Mouse (Mus musculus) heart, embryonic 11.5 days (tissue): Measurements from ENCODE around the gene Odf2. TPM values are rescaled to one million over a fixed set of nuclear protein-coding genes. Genes with fewer than 3 reads are reported as not detected.
"Not testable (repeated sequence)": the region's sequence is repeated elsewhere in the genome, so short reads cannot be mapped to it uniquely, and the experiment has no call there.

Source experiments
- ATAC-seq: fragments of 200-750 bp; cut with Nextera tagmentation; replicated peaks from 2 replicates; pipeline ENCODE4 v1.8.0; 2017; ENCODE audit warnings: moderate library complexity; ENCODE audit not compliant: insufficient number of reproducible peaks, low FRiP score, low TSS enrichment
- H3K27ac ChIP-seq: fragments of 300-500 bp; sonication (generic); 2 replicates; pipeline ENCODE4 v1.5.1; 2014; ENCODE audit warnings: mild to moderate bottlenecking, low read depth, low read length
- H3K27me3 ChIP-seq: fragments of 300-500 bp; sonication (generic); 2 replicates; pipeline ENCODE4 v1.6.1; 2014; ENCODE audit warnings: mild to moderate bottlenecking, low read length, mixed read lengths; ENCODE audit not compliant: control insufficient read depth, insufficient read depth
- H3K36me3 ChIP-seq: fragments of 300-500 bp; sonication (generic); 2 replicates; pipeline ENCODE4 v1.6.1; 2014; ENCODE audit warnings: mild to moderate bottlenecking, low read length, moderate library complexity, mixed read lengths; ENCODE audit not compliant: control insufficient read depth, insufficient read depth
- H3K4me1 ChIP-seq: fragments of 300-500 bp; sonication (generic); 2 replicates; pipeline ENCODE4 v1.6.1; 2014; ENCODE audit warnings: low read length; ENCODE audit not compliant: control insufficient read depth, insufficient read depth
- H3K4me2 ChIP-seq: fragments of 300-500 bp; sonication (generic); 2 replicates; pipeline ENCODE4 v1.6.1; 2014; ENCODE audit warnings: mild to moderate bottlenecking, moderate library complexity
- H3K4me3 ChIP-seq: fragments of 300-500 bp; sonication (generic); 2 replicates; pipeline ENCODE4 v1.5.1; 2014; ENCODE audit warnings: low read depth, low read length
- H3K9ac ChIP-seq: fragments of 300-500 bp; sonication (generic); 2 replicates; pipeline ENCODE4 v1.6.1; 2014; ENCODE audit warnings: mild to moderate bottlenecking, low read depth, low read length, moderate library complexity
- H3K9me3 ChIP-seq: fragments of 300-500 bp; sonication (generic); replicated peaks from 2 replicates; pipeline ENCODE4 v1.6.1; 2016; ENCODE audit warnings: low read length; ENCODE audit not compliant: control insufficient read depth
- WGBS: fragments of 180-500 bp; shearing (Covaris S2); extraction: QIAGEN DNeasy Blood & Tissue Kit; methylation state at CpG from one replicate; pipeline ENCODE4 v1.1.7; 2014; ENCODE audit not compliant: insufficient replicate concordance; 5-methylcytosine and 5-hydroxymethylcytosine counted together
- polyA plus RNA-seq: library from polyadenylated mRNA; unstranded; fragments of >200 nt; fragmentation: Nextera tagmentation; extraction: Ambion mirVana; gene quantifications from 2 replicates; pipeline ENCODE4 v1.2.1, GENCODE M21; 2014

Odf2 gene
- polyA plus RNA-seq, 1 experiment from 2014 or later: 62.0 TPM

DNA sequence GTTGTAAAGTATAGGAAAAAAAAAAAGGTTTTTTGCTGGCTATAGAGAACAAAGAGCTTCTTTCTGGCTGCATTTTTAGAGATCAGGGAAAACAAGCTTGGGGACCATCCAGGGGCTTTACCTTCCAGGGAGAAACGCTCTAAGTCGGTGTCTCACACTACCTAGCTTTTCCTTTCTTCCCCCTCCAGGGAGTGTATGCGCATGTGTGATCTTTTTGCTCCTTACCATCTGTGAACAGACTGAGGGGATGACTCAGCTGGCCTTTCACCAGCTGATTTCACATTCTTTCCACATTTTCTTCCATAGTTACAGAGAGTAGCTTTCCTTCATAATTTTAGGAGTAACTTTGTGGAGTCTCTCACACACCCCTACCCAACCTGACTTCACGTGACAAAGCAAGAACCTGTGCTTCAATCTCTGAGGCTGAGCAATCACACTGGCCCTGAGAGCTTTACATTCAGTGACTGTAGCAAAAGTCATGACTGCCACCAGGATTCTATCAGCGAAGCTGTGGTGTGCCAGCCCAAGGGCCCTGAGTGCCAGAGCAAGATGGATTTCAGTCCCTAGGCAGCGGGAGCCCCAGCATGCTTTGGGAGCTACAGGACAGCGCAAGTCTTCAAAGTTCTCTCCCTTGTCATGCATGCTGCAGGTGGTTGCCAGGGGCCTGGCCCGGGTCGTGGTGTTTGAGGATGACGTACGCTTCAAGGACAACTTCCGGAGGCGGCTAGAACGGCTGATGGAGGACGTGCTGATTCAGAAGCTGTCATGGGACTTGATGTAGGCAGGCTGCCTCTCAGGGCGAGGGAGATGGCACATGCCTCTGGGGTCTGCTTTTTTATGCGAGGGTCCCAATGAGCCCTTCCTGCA is 8.8 kb upstream of the Odf2 start:
- WGBS: 59% methylated on average over 17 of the region's 17 CpGs
- H3K9ac ChIP-seq: no peak overlapping the region
- 0 out of 2 replicates have a peak, but pooled peaks cover 2% of the 10 kb centered on the region for H3K4me1 ChIP-seq
- no peak overlapping the region for H3K27ac ChIP-seq
- H3K4me2 ChIP-seq: no peak overlapping the region
- H3K9me3 ChIP-seq: no peaks in the 10 kb centered on the region
- no peak for ATAC-seq
- no peaks in the 10 kb centered on the region; the same call in 1 of the 2 replicates for H3K36me3 ChIP-seq
- H3K4me3 ChIP-seq: no peak overlapping the region
- no peaks in the 10 kb centered on the region for H3K27me3 ChIP-seq

DNA sequence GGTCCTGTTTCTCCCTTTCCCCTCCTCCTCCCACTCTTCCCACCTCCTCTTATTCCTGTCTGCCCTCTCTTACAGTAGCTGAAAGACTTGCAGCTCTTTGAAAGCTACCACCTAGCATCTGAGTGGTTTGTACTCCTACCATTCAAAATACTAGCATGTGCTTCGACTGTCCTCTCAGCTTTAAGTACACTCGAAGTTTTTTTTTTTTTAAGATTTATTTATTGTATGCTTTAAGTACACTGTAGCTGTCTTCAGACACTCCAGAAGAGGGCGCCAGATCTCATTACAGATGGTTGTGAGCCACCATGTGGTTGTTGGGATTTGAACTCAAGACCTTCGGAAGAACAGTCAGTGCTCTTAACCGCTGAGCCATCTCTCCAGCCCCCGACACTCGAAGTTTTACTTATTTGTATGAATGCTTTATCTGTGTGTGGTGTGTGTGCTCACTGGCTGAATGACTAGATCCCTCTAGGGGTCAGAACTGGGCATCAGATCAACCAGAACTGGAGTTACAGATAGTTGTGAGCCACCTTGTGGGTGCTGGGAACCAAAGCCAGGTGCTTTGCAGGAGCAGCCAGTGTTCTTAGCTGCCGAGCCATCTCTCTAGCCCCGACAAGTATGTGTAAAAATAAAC is 2.2 kb upstream of the Odf2 start:
- H3K9ac ChIP-seq, H3K27me3 ChIP-seq: not testable (repeated sequence)
- WGBS: 76% methylated on average over 9 of the region's 9 CpGs

DNA sequence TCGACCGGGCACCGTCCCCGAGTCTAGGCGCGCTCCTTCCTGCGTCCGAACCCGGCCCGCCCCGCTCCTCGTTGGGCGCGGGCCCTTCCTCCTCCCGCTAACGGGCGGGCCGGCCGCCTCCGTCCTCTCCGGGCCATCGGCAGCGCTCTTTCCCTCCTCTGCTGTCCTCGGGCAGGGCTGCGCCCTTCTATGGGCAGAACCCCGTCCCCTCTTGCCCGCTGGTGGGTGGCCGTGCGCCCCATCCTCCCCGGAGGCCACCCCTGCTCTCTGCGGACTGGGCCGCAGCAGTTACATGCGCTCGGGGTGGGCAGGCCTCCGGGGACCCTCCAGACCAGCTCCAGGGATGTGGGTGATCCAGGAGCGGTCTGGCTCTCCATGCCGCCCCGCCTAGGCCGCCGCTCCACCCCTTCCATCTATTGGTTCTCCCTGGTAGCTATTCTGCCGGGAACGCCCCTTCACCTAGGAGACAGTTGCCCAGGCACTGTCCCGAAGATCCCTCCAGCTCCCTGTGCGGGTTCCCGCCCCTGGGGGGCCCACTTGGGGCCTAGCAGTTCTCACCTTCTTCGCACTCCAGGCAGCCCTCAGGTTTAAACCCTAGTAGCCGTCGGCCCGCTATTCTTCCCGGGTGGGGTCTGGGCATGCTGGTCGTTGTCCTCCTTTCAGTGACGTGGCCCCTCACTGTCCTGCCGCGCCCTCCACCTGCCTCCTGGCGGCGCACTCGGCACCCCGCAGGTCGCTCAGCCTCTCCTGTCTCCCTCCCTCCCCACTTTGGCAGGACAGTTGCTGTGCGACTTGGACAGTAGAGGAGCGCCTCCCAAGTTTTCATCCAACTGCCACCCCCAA is 1.2 kb downstream of the Odf2 start:
- Histone ChIP-seq H3K27ac (peak overlapping the region; percentile 93), H3K9ac (peak overlapping the region; percentile 96), H3K27me3 (no peaks in the 10 kb centered on the region), H3K4me3 (peak overlapping the region; percentile 100), H3K4me1 (peaks cover 12% of the 10 kb centered on the region), H3K4me2 (peak overlapping the region; percentile 67), H3K36me3 (peaks cover 15% of the 10 kb centered on the region), H3K9me3 (no peaks in the 10 kb centered on the region)
- peak; percentile 88 for ATAC-seq
- WGBS: 0% methylated on average over 54 of the region's 61 CpGs

More for the DNA sequence above, 2.2 kb upstream of the Odf2 start:
- H3K4me1 ChIP-seq: peaks cover 12% of the 10 kb centered on the region
- not testable (repeated sequence) for H3K36me3 ChIP-seq, ATAC-seq, H3K4me2 ChIP-seq, H3K9me3 ChIP-seq, H3K4me3 ChIP-seq, H3K27ac ChIP-seq

DNA sequence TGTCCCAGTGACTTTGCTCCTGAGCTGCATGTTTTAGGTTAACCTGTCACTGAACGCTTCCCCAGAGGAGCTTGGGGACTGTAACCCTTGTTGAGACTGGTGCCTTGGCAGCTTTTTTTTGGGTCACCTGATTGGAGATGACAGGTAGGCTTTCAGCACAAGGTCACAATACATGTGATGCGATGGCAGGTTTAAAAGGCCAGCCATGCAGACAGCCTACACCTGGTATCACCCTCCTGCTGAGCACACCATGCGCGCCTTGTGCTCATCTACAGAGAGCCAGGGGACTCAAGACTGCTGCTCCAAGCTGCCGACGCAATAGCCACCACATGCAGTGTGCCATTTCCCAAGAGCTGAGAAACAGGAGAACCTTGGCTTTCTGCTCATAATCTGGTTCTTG is 2.8 kb downstream of the Odf2 start:
- no peak overlapping the region for H3K9ac ChIP-seq
- no peak overlapping the region for H3K4me3 ChIP-seq
- no peak overlapping the region for H3K27ac ChIP-seq
- H3K36me3 ChIP-seq: peaks cover 22% of the 10 kb centered on the region
- ATAC-seq: no peak
- H3K9me3 ChIP-seq: no peaks in the 10 kb centered on the region
- peaks cover 12% of the 10 kb centered on the region for H3K4me1 ChIP-seq
- no peaks in the 10 kb centered on the region for H3K27me3 ChIP-seq
- WGBS: 94% methylated on average over 6 of the region's 6 CpGs
- no peak overlapping the region for H3K4me2 ChIP-seq

DNA sequence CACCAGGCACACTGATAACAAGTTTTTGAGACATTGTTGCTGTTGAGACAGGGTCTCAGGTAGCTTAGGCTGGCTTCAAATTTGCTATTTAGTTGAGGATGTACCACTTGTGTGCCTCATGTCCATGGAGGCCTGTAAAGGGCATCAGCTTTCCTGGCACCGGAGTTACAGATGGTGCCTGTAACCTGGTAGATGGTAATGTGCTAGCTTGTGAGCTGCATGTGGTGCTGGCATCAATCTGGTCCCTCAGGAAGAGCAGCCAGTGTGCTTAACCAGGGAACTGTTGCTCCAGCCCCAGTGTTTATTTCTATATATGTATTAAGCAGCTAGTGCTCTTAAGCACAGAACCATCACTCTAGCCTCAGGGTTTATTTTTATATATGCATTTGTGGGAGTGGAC is 7.0 kb downstream of the Odf2 start:
- Histone ChIP-seq H3K9me3 (no peaks in the 10 kb centered on the region), H3K27me3 (no peaks in the 10 kb centered on the region), H3K4me3 (no peak overlapping the region), H3K4me2 (no peak overlapping the region), H3K27ac (no peak overlapping the region), H3K9ac (no peak overlapping the region), H3K36me3 (peaks cover 44% of the 10 kb centered on the region), H3K4me1 (peaks cover 4% of the 10 kb centered on the region; the same call in 1 of the 2 replicates)
- WGBS: 90% methylated on average over 1 of the region's 1 CpGs
- no peak for ATAC-seq

DNA sequence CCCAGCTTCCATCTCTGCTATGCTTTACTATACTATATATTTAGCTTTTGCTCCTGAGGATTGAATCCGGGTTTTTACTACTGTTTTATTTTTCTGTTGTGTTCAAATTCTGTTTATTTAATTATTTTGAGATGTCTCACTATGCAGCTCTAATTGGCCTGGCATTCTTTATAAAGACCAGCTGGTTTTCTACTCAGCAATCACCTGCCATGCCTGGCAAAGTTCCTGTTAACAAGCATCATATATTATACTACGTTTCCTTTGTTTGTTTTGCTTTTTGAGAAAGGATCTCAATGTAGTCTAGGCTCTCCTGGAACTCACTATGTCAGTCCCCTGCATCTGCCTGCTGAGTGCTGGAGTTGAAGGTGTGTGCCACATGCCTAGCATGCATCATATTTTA is 8.3 kb downstream of the Odf2 start:
- H3K9me3 ChIP-seq: no peaks in the 10 kb centered on the region
- no peaks in the 10 kb centered on the region for H3K27me3 ChIP-seq
- no peak for ATAC-seq
- no peaks in the 10 kb centered on the region for H3K4me1 ChIP-seq
- peaks cover 55% of the 10 kb centered on the region for H3K36me3 ChIP-seq
- no peak overlapping the region for H3K4me2 ChIP-seq
- no peak overlapping the region; the same call in 1 of the 2 replicates for H3K9ac ChIP-seq
- no peak overlapping the region for H3K4me3 ChIP-seq
- no peak overlapping the region for H3K27ac ChIP-seq
- 85% methylated on average over 2 of the region's 2 CpGs for WGBS

DNA sequence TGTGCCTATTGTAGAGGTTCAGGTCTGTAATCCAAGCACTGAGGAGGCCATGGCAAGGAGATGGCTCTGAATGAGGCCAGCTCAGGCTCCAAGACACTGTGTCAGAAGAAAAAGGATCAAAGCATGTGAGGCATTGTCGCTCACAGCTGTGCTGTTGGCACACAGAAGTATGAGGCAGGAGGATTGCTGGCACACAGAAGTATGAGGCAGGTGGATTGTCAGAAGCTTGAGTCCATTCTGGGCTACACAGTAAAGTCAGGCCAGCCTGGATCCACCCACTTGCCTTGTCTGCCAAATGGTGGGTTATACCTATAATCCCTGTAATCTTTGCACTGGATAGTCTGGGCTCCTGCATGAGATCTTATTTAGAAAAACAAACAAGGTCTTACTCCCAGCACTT is 9.1 kb downstream of the Odf2 start:
- Histone ChIP-seq H3K27ac (no peak overlapping the region), H3K4me1 (no peaks in the 10 kb centered on the region), H3K4me3 (no peak overlapping the region), H3K4me2 (no peak overlapping the region), H3K27me3 (no peaks in the 10 kb centered on the region), H3K9me3 (no peaks in the 10 kb centered on the region), H3K9ac (no peak overlapping the region), H3K36me3 (peaks cover 56% of the 10 kb centered on the region)
- WGBS: 83% methylated on average over 1 of the region's 1 CpGs
- no peak for ATAC-seq

DNA sequence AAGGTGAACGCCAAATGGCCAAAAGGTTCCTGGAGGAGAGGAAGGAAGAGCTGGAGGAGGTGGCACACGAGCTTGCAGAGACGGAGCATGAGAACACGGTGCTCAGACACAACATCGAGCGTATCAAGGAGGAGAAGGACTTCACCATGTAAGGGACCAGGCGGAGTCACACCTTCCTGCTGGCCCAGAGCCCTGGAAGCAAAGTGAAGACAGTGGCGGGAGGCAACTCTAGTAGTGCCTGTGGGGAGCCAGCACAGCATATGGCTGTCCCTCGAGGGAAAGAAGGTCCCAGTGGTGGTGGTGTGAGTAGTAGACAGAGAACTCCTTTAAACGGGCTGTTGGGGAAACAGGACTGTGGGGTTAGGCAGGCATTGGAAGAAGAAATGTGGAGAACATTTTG is 13.2 kb downstream of the Odf2 start:
- no peak for ATAC-seq
- Histone ChIP-seq H3K4me2 (no peak overlapping the region), H3K27ac (no peak overlapping the region), H3K9ac (no peak overlapping the region), H3K4me1 (no peaks in the 10 kb centered on the region), H3K4me3 (no peak overlapping the region), H3K36me3 (peaks cover 52% of the 10 kb centered on the region), H3K9me3 (no peaks in the 10 kb centered on the region), H3K27me3 (no peaks in the 10 kb centered on the region)
- WGBS: 85% methylated on average over 10 of the region's 10 CpGs
